Comparison of ENCODE assay signal across 15 mouse cellular contexts in genomic region chr9:55402276-55402675, GRCm38 (mm10).
DNase-seq lines count a peak whose midpoint lies in the region; ATAC-seq and TF ChIP-seq lines count a peak whose summit lies in the region.
"Had no signal": no experiment of that assay in that cellular context is flagged by ENCODE, and none has a peak within 500 bp of the region (broad histone marks: within the 10 kb centered on the region; RNA-seq: fewer than 3 reads in every experiment).

No protein-coding gene starts in this region.

- ATAC-seq in midbrain, postnatal 0 days (ENCODE audit: low FRiP score): no peak
- ATAC-seq in midbrain, embryonic 15.5 days (replicated peaks): no peak
- no peak for ATAC-seq in limb, embryonic 13.5 days (ENCODE audit: low FRiP score, low read depth)
- ATAC-seq: liver, embryonic 12.5 days had no signal

- H3K9ac ChIP-seq in midbrain, postnatal 0 days (replicated peaks; ENCODE audit: low read length, poor library complexity, severe bottlenecking): no peak overlapping the region
- no peak overlapping the region for H3K9ac ChIP-seq in midbrain, embryonic 15.5 days
- peak overlapping the region; percentile 54; the same call in 1 of the 2 replicates for H3K9ac ChIP-seq in limb, embryonic 13.5 days
- H3K9ac ChIP-seq: liver, embryonic 12.5 days; stomach, embryonic 15.5 days had no signal

- no peaks in the 10 kb centered on the region for H3K9me3 ChIP-seq in midbrain, postnatal 0 days (ENCODE audit: low read length)
- H3K9me3 ChIP-seq in midbrain, embryonic 15.5 days: no peaks in the 10 kb centered on the region
- no peaks in the 10 kb centered on the region for H3K9me3 ChIP-seq in limb, embryonic 13.5 days
- H3K9me3 ChIP-seq: forebrain, embryonic 10.5 days; liver, embryonic 12.5 days; megakaryocyte, embryonic 14.5 days; stomach, embryonic 15.5 days had no signal

- WGBS in midbrain, postnatal 0 days: 74% methylated on average over 7 of the region's 7 CpGs
- WGBS in midbrain, embryonic 15.5 days: 84% methylated on average over 7 of the region's 7 CpGs
- 20% methylated on average over 7 of the region's 7 CpGs for WGBS in limb, embryonic 13.5 days

- no peaks in the 10 kb centered on the region for H3K36me3 ChIP-seq in midbrain, postnatal 0 days (ENCODE audit: insufficient read depth, low read length)
- H3K36me3 ChIP-seq in midbrain, embryonic 15.5 days (replicated peaks): no peaks in the 10 kb centered on the region
- no peaks in the 10 kb centered on the region for H3K36me3 ChIP-seq in limb, embryonic 13.5 days
- H3K36me3 ChIP-seq: forebrain, embryonic 10.5 days; liver, embryonic 12.5 days; stomach, embryonic 15.5 days had no signal

- no peak overlapping the region for H3K4me3 ChIP-seq in midbrain, postnatal 0 days (ENCODE audit: low read depth, low read length)
- no peak overlapping the region for H3K4me3 ChIP-seq in midbrain, embryonic 15.5 days
- no peak overlapping the region for H3K4me3 ChIP-seq in limb, embryonic 13.5 days
- H3K4me3 ChIP-seq: forebrain, embryonic 10.5 days; heart, adult 2 months; liver, embryonic 12.5 days; stomach, embryonic 15.5 days had no signal

- no peak overlapping the region for H3K4me2 ChIP-seq in midbrain, postnatal 0 days (ENCODE audit: low read depth, low read length, poor library complexity, severe bottlenecking)
- H3K4me2 ChIP-seq in midbrain, embryonic 15.5 days: no peak overlapping the region
- H3K4me2 ChIP-seq in limb, embryonic 13.5 days (replicated peaks): no peak overlapping the region
- H3K4me2 ChIP-seq: liver, embryonic 12.5 days; stomach, embryonic 15.5 days had no signal

- no peak overlapping the region for H3K27ac ChIP-seq in midbrain, postnatal 0 days (ENCODE audit: low read depth, low read length)
- H3K27ac ChIP-seq in midbrain, embryonic 15.5 days: no peak overlapping the region
- H3K27ac ChIP-seq in limb, embryonic 13.5 days: peak overlapping the region; percentile 6; the same call in 1 of the 2 replicates
- H3K27ac ChIP-seq: forebrain, embryonic 10.5 days; heart, adult 2 months; liver, embryonic 12.5 days; stomach, embryonic 15.5 days had no signal

- intact Hi-C loops in gastrocnemius, postnatal 14 days (cut with DNase I; ENCODE audit: low total_unique reads): no loop called here
- intact Hi-C loops in left cerebral cortex, postnatal 25 days (cut with DNase I): no loop called here

- TF ChIP-seq CTCF in midbrain, postnatal 0 days (IDR thresholded peaks at IDR 0.05): no peak

- peak; percentile 9 for DNase-seq in midbrain, postnatal 0 days (ENCODE audit: low spot score)
- DNase-seq in adrenal gland, postnatal 36 days: peak; percentile 63 to 72
- peak; percentile 71 for DNase-seq in cerebellum, adult 9-10 months
- no peak for DNase-seq in gastrocnemius, postnatal 14 days
- DNase-seq in left cerebral cortex, adult 18-20 months (ENCODE audit: low spot score in 2 of 2): no peak
- DNase-seq in left cerebral cortex, postnatal 25 days (ENCODE audit: low spot score in 2 of 2): no peak
- DNase-seq: heart, adult 2 months; heart, postnatal 14 days; kidney, postnatal 10 days had no signal

- H3K27me3 ChIP-seq in midbrain, postnatal 0 days (ENCODE audit: insufficient read depth, low read length): no peaks in the 10 kb centered on the region
- no peaks in the 10 kb centered on the region for H3K27me3 ChIP-seq in midbrain, embryonic 15.5 days (replicated peaks)
- peaks cover 26% of the 10 kb centered on the region; the same call in 1 of the 2 replicates for H3K27me3 ChIP-seq in limb, embryonic 13.5 days
- H3K27me3 ChIP-seq: stomach, embryonic 15.5 days had no signal

- no peaks in the 10 kb centered on the region for H3K4me1 ChIP-seq in midbrain, postnatal 0 days (ENCODE audit: insufficient read depth, low read length)
- H3K4me1 ChIP-seq in midbrain, embryonic 15.5 days: no peaks in the 10 kb centered on the region
- peaks cover 55% of the 10 kb centered on the region for H3K4me1 ChIP-seq in limb, embryonic 13.5 days
- H3K4me1 ChIP-seq: liver, embryonic 12.5 days; stomach, embryonic 15.5 days had no signal

Comparison
In these comparisons a context has a peak if more than half of its experiments do, and no peak if none do; other contexts are left out.
1. DNase-seq: peak in midbrain, postnatal 0 days (single experiment), adrenal gland, postnatal 36 days (2 of 2) and cerebellum, adult 9-10 months (single experiment); none in gastrocnemius, postnatal 14 days (single experiment), left cerebral cortex, adult 18-20 months (0 of 2) and left cerebral cortex, postnatal 25 days (0 of 2).